Mouse (Mus musculus): ENCODE data around the gene Pttg1.

DNA sequence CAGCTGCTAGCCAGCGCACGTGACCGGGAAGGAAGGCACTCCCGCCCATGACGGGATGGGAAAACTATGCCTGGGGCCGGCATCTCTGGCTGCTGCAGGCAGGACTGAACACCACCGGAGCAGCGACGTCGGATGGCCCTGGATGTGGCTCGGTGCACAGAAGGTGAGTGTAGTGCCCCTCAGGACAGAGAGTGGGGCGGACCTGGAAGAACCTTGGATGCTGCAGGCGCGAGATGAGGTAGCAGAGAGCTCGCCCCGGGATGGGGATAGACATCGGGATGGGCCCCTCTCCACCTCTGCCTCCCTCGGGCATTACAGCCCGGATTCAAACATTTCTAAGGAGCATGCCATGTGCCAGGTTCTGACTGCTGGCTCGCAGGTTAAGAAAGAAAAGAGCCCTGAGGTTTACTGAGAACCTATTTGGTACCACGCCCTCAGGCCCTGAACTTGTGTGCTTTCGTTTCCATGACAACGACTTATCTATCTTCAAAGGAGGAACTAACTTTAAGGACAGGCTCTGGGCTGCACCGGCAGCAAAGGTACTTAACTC, 48.2 kb upstream of the Pttg1 start, which contains the start of gene C1qtnf2:
- TF ChIP-seq CTCF (IDR thresholded peaks at IDR 0.05): no peak
- TF ChIP-seq POLR2A (IDR thresholded peaks at IDR 0.05; ENCODE audit: insufficient read depth, low read depth, low read length): 0 out of 2 replicates have a peak, but pooled peaks have one; percentile 18

Measured in heart, adult 2 months (tissue).